Mouse (Mus musculus): Measurements from ENCODE around the gene Nbeal2. TPM values are rescaled to one million over a fixed set of nuclear protein-coding genes. Genes with fewer than 3 reads are reported as not detected.

The Nbeal2 gene
- 10.7 TPM for polyA plus RNA-seq (2014; fragmentation: Illumina TruSeq; extraction: RNeasy Lipid Tissue Mini Kit (QIAGEN cat#74804); ENCODE audit: insufficient read depth, low read depth, low replicate concordance)

DNA sequence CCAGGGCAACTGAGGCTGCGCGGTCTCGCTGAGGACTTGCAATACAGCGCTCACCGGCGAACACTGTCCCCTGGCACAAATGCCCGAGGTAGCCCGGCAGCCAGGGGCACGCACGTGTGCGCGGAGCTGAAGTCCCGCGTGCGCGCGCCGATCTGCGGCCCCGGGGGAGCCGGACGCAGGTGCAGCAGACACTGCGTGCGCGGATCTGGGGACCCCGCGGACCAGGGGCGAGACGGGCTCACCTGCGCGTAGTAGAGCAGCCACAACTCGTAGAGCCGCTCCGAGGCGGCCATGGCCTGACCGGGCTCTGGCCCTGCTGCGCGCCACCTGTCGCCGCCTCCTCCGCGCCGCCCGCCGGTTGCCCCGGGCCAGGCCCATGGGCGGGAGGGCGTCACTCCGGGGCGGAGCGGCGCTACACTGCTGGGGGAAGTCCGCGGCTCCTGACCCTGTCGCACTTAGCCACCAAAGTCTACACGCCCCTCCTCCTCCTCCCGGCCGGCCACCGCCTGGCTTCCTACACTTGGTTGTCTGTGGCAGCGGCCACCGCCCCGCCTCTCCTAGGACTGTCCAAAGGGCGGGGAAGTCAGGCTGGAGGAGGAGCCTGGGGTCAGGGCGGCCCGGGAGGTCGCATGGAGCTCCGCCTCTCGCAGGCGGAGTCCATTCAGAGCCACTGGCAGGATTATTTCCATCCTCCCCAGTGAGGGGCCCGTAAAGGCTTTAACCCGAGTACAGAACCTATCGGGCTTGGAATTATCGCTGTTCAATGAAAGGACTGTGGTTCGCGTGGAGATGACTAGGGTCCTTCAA, at the start of gene Nbeal2:
Nbeal2 (minus strand) TSS at position 507 of the 807 bp plus-strand sequence.

DNA sequence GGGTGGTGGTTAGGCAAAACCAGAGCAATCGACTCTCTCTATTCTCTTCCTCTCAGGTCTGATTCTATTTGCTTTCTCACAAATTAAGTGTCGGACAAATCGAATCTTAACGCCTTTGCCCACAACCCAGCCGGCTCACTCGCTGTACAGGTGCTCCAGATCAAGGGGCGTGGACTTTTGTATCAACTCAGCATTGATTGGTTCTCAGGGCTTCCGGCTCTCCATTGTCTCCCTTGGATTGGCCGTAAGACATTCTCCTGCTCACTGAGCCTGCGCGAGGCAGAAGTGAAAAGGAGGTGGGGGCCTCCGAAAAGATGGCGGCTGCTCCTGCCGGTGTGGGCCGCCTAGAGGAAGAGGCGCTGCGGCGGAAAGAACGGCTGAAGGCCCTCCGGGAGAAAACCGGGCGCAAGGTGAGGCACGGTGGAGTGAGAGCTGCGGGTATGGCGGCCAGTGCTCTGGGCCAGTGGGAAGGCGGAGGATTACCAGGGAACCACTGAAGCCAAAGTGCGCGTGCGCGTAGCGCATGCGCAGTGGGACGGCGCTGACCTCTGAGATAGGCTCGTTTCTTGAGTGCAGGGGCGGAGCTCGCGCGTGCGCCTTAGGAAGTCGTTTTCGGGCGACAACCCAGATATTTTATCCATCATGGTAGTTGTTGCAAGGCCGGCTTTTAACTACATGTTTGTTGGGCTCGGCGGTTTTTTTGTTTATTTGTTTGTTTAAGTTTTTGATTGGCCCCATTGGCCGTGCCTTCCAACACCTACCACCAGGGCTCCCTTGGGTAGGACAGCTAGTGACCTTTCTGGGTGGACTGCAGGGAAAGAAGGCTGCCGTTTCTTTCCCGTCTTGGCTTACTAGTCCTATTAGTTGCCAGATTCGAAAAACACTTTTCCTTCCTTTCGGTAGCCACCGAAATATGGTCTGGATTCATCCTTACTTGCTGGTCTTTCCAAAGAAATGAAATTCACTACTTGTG, 2.6 kb upstream of the Nbeal2 start, which contains the start of gene Ccdc12:
Ccdc12 (plus strand) TSS at position 255 of the 973 bp plus-strand sequence.

DNA sequence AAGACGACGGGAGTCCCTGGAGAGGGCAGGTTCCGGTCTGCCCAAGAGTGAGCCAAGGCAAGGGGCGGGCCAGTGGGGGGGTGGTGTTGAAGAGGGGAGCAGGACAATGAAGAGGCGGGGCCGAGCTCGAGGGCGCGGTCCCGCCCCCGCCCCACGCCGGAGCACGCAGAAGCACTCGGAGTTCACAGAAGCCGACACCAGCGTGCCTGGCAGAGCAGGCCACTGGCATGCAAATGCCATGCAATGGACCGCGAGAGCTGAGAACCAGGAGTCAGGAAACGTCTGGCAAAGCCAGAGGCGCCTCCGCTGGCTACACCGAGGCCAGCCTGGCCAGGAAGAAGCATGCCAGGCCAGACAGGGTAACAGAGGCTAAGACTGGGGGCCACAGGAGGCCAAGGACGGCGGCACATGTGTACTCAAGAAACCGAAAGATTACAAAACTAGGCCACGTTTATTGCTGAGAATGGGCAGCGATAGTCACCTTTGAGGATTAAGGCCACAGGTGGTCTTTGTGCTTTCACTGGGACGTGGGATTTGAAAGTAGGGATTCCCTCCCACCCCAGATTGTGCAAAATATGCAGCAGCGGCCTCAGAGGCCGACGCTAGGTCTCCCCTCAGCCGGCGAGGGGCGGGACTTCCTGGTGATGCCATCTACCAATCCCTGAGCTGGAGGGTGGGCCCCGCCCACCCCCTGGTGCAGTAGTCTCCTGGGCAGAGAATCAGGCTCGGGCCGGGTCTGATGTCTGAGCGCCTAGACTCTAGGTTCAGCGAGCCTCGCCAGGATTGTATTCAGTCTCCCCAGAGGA, 29.4 kb downstream of the Nbeal2 start, which contains the start of gene Nradd:
Nradd (minus strand) TSS at position 92 of the 806 bp plus-strand sequence.

Other genes starting within 250 kb of the Nbeal2 start
- gene Ptpn23, start 245.9 kb downstream of the Nbeal2 start, polyA plus RNA-seq (2014; fragmentation: Illumina TruSeq; extraction: RNeasy Lipid Tissue Mini Kit (QIAGEN cat#74804); ENCODE audit: insufficient read depth, low read depth, low replicate concordance): 13.4 TPM
- gene Ngp, start 234.4 kb downstream of the Nbeal2 start, polyA plus RNA-seq (2014; fragmentation: Illumina TruSeq; extraction: RNeasy Lipid Tissue Mini Kit (QIAGEN cat#74804); ENCODE audit: insufficient read depth, low read depth, low replicate concordance): 0.45 TPM
- 6.5 TPM for gene Klhl18, start 177.5 kb downstream of the Nbeal2 start, polyA plus RNA-seq (2014; fragmentation: Illumina TruSeq; extraction: RNeasy Lipid Tissue Mini Kit (QIAGEN cat#74804); ENCODE audit: insufficient read depth, low read depth, low replicate concordance)
- gene Kif9, start 177.2 kb downstream of the Nbeal2 start, polyA plus RNA-seq (2014; fragmentation: Illumina TruSeq; extraction: RNeasy Lipid Tissue Mini Kit (QIAGEN cat#74804); ENCODE audit: insufficient read depth, low read depth, low replicate concordance): 4.5 TPM
- 32.7 TPM for gene Setd2, start 121.6 kb downstream of the Nbeal2 start, polyA plus RNA-seq (2014; fragmentation: Illumina TruSeq; extraction: RNeasy Lipid Tissue Mini Kit (QIAGEN cat#74804); ENCODE audit: insufficient read depth, low read depth, low replicate concordance)
- 19.5 TPM for gene Nradd, start 29.7 kb downstream of the Nbeal2 start, polyA plus RNA-seq (2014; fragmentation: Illumina TruSeq; extraction: RNeasy Lipid Tissue Mini Kit (QIAGEN cat#74804); ENCODE audit: insufficient read depth, low read depth, low replicate concordance)
- 141 TPM for gene Ccdc12, start 2.3 kb upstream of the Nbeal2 start, polyA plus RNA-seq (2014; fragmentation: Illumina TruSeq; extraction: RNeasy Lipid Tissue Mini Kit (QIAGEN cat#74804); ENCODE audit: insufficient read depth, low read depth, low replicate concordance)
- 12.4 TPM for gene Myl3, start 87.7 kb upstream of the Nbeal2 start, polyA plus RNA-seq (2014; fragmentation: Illumina TruSeq; extraction: RNeasy Lipid Tissue Mini Kit (QIAGEN cat#74804); ENCODE audit: insufficient read depth, low read depth, low replicate concordance)
- 3.5 TPM for gene Pth1r, start 93.0 kb upstream of the Nbeal2 start, polyA plus RNA-seq (2014; fragmentation: Illumina TruSeq; extraction: RNeasy Lipid Tissue Mini Kit (QIAGEN cat#74804); ENCODE audit: insufficient read depth, low read depth, low replicate concordance)
- gene Prss42, start 144.0 kb upstream of the Nbeal2 start, polyA plus RNA-seq (2014; fragmentation: Illumina TruSeq; extraction: RNeasy Lipid Tissue Mini Kit (QIAGEN cat#74804); ENCODE audit: insufficient read depth, low read depth, low replicate concordance): not detected
- gene Prss44, start 159.8 kb upstream of the Nbeal2 start, polyA plus RNA-seq (2014; fragmentation: Illumina TruSeq; extraction: RNeasy Lipid Tissue Mini Kit (QIAGEN cat#74804); ENCODE audit: insufficient read depth, low read depth, low replicate concordance): not detected
- gene Prss43, start 172.5 kb upstream of the Nbeal2 start, polyA plus RNA-seq (2014; fragmentation: Illumina TruSeq; extraction: RNeasy Lipid Tissue Mini Kit (QIAGEN cat#74804); ENCODE audit: insufficient read depth, low read depth, low replicate concordance): not detected
- not detected for gene Prss45, start 180.4 kb upstream of the Nbeal2 start, polyA plus RNA-seq (2014; fragmentation: Illumina TruSeq; extraction: RNeasy Lipid Tissue Mini Kit (QIAGEN cat#74804); ENCODE audit: insufficient read depth, low read depth, low replicate concordance)
- gene Prss46, start 190.3 kb upstream of the Nbeal2 start, polyA plus RNA-seq (2014; fragmentation: Illumina TruSeq; extraction: RNeasy Lipid Tissue Mini Kit (QIAGEN cat#74804); ENCODE audit: insufficient read depth, low read depth, low replicate concordance): not detected
- gene Prss50, start 203.8 kb upstream of the Nbeal2 start, polyA plus RNA-seq (2014; fragmentation: Illumina TruSeq; extraction: RNeasy Lipid Tissue Mini Kit (QIAGEN cat#74804); ENCODE audit: insufficient read depth, low read depth, low replicate concordance): not detected
- 20.3 TPM for gene Als2cl, start 225.7 kb upstream of the Nbeal2 start, polyA plus RNA-seq (2014; fragmentation: Illumina TruSeq; extraction: RNeasy Lipid Tissue Mini Kit (QIAGEN cat#74804); ENCODE audit: insufficient read depth, low read depth, low replicate concordance)
- 1.9 TPM for gene Tmie, start 226.0 kb upstream of the Nbeal2 start, polyA plus RNA-seq (2014; fragmentation: Illumina TruSeq; extraction: RNeasy Lipid Tissue Mini Kit (QIAGEN cat#74804); ENCODE audit: insufficient read depth, low read depth, low replicate concordance)

All from lung, adult 10 weeks (tissue).